Mouse (Mus musculus) right cerebral cortex, adult 18-20 months (tissue): ENCODE data around the gene Phf13.

Experiments used
- DNase-seq: peaks from one replicate; pipeline ENCODE4 v3.0.0; 2022; ENCODE audit warnings: mixed read lengths

Gene Phf13

DNA sequence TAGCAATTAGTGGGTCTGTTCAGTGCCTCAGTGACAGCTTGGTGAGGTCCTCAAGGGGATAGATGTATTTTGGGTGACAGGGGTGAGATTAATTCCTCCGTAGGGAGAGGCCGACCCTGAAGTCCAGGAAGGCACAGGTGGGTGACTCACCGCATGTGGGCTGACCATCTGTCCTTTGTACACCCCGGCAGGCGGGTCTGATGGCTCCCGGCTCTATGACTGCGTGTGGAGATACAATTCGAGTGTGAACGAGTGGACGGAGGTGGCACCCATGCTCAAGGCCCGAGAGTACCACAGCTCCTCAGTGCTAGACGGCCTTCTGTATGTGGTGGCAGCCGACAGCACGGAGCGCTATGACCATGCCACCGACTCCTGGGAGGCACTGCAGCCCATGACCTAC lies 16.1 kb upstream of the Phf13 start:
- no peak for DNase-seq

DNA sequence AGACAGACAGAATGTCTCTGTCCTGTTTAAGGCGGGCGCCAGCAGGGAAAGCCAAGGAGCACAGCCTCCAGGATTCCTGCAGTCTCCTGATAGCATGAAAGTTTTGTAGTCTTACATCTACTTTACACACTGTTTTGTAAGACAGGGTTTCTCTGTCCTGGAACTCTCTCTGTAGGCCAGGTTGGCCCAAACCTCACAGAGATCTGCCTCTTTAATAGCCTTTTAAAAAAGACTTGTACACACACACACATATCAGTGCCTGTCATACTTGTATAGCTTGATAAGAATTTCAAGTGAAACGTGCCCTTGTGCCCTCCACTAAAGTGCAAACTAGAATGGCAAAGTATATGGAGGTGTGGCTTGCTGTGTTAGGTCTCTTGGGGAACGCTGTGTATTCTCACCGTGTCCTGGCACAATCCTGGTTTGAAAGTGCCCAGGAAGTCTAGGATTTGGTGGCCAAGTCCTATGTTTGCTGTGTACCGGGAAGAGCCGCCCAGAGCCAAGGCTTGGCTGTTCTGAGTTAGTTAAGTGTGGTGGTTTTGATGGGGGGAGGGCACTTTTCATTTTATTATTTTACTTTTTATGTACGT lies 15.2 kb upstream of the Phf13 start:
- no peak for DNase-seq

DNA sequence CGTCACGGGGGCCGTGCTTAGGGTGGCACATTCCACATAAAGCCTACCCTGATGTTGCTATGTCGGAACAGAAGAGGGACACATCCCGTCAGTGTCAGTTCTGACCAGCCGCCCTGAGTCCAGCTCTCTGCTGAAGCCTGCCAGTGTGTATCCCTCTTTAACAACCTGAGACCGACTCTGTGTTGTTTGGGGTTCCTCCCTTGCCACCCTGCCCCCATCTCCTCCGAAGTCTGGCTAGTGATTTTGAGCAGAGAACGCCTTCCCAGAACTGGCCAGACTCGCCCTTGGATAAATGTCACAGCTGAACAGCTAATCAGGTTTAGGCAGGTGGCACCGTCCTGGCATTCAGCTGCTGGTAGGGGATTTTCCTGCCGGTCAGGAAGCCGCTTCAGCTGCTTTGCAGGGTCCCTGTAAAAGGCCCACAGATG lies 14.7 kb upstream of the Phf13 start:
- DNase-seq: no peak

DNA sequence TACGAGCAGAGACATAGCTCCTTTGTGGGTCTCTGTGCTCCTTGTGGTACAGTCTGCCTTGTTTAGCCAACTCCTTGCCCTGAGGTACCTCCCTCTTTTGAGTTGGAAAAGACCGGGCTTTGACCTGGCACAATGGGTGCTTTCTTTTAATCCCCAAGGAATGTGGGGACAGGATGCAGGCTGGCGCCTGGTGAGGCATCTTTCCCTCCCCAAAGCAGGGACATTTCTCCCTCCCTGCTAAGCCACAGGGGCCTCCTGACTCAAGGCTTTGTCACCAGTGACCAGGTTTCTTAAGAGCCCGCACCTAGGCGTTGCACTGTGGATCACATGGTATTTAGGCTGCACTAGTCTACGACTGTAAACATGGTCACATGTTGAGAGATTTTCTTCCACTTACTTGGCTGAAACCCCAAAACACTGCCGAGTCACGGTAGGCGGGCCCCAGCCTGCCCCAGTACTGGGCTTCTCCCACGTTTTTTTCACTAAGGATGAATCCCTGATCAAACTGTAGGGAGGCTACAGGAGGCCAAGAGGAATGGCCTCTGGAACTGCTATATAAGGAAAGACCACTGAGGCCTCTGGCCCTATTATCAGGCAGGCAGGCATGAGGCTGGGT lies 14.1 kb upstream of the Phf13 start:
- no peak for DNase-seq

DNA sequence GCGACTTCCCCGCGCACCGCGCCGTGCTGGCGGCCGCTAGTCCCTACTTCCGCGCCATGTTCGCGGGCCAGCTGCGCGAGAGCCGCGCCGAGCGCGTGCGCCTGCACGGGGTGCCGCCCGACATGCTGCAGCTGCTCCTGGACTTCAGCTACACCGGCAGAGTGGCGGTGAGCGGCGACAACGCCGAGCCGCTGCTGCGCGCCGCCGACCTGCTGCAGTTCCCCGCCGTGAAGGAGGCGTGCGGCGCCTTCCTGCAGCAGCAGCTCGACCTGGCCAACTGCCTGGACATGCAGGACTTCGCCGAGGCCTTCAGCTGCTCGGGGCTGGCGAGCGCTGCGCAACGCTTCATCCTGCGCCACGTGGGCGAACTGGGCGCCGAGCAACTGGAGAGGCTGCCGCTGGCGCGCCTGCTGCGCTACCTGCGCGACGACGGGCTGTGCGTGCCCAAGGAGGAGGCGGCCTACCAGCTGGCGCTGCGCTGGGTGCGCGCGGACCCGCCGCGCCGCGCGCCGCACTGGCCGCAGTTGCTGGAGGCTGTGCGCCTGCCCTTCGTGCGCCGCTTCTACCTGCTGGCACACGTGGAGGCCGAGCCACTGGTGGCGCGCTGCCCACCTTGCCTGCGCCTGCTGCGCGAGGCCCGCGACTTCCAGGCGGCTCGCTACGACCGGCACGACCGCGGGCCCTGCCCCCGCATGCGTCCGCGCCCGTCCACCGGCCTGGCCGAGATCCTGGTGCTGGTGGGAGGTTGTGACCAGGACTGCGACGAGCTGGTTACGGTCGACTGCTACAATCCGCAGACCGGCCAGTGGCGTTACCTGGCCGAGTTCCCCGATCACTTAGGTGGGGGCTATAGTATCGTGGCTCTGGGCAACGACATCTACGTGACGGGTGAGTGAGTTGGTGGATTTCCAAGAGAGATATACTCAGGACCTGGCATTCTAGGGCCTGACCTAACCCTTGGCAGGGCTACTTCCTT lies 13.3 kb upstream of the Phf13 start:
- peak; percentile 89 for DNase-seq

DNA sequence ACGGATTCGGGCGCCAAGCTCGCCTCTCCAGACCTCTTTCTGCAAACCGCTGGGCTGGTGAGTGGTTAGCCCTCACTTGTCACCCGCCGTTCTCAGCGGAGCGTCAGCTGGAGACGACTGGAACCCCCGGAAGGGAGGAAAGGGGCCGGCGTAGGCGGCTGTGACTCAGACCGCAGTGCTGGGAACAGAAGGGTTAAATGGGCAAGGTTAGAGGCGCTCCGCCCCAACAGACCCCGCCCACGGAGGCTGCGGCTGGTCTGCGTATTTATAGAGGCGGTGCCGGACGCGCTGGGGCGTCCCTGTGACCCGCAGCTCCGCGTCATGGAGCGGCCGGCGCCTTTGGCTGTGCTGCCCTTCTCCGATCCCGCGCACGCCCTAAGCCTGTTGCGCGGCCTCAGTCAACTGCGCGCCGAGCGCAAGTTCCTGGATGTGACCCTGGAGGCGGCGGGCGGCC lies 12.6 kb upstream of the Phf13 start, which contains the start of gene Klhl21:
Gene Klhl21 (plus strand): TSS at position 182 of the 454 bp plus-strand sequence.
- peak; percentile 94 for DNase-seq

DNA sequence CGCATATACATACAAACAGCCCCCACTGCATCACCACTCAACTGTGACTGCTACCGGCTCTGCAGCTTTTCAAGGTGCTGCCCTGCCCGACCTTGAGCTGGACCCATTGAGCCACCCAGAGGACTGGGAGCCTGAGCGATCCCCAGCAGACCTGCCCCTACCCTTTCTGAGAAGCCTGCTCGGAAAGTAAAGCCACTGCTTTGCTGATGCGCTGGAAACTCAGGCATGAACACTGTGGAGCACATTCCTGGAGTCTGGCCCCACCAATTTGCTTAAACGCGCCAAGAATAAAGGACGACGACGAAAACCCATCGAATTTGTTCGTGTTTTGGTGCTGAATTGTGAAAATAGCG lies 12.1 kb upstream of the Phf13 start:
- no peak for DNase-seq

DNA sequence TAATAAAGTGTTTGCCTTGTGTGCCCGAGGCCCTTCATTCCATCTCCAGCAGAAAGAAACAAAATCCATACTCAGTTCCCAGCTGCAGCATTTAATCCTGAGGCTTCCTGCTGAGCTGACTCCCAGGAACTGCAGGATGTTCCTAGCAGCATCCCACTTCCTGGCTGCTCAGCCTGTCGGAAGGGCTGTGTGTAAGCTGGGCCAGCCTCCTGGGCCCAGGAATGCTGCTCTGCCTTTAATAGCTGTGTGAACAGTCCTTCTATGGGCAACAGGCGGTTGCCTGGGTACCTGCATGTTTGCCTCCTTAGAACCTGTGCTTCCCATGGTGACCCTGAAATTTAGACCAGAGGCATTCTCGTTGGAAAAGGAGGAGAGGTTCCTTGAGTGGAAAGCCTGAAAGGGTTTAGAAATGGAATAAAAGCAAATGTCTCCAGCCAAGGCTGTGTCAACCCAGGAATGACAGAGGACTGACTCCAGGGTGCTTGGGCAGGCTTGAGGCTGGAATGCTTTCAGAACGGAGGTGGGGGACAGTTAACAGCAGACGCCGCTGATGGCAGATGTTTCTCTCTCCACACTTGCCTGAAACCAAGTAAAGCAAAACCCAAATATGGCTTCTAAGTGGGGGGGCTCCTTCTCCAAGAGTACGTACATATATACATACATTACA lies 11.6 kb upstream of the Phf13 start:
- peak; percentile 55 for DNase-seq

DNA sequence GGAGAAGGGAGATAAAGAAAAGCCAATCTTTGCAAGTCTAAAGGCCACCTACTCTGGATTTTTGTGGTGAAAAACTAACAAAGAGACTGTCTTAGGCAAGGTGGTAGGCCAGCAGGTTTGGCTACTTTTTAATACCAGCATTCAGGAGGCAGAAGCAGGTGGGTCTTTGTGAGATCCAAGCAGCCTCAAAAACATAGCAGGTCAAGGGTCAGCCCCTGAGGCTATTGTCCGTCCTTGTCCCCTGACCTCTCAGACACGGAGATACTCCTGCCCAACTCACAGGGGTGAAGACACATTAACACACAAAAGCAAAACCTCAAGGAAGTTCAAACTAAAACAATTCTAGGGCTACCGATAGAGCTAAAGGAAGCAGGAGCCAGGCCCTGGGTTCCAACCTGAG lies 10.8 kb upstream of the Phf13 start:
- no peak for DNase-seq

DNA sequence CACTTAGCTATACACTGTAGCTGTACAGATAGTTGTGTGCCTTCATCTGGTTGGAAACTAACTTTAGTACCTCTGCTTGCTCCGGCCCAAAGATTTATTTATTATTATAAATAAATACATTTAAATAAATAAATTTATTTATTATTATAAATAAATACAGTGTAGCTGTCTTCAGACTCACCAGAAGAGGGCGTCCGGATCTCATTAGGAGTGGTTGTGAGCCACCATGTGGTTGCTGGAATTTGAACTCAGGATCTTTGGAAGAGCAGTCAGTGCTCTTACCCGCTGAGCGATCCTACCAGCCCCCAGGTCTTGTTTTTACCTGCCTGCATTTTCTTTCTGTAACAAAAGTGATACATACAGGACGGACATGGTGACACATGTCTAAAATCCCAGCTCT lies 10.1 kb upstream of the Phf13 start:
- no peak for DNase-seq

DNA sequence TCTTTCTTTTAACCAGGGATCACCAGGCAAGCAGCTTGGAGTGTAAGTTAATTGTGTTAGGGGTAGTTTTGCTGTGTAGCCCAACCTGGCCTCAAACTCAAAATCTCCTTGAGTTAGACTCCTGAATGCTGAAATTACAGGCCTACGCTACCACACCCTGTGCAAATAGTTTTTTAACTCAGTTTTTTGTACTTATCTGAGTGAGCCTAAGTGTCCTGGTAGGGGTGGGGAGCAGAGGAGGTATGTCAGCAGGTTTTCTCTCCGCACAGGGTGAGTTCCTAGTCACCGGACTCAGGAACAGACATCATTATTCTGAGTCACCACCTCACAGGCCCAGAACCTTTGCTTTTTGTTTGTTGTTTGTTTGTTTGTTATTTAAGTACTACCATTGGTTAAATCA lies 6.0 kb upstream of the Phf13 start:
- no peak for DNase-seq

DNA sequence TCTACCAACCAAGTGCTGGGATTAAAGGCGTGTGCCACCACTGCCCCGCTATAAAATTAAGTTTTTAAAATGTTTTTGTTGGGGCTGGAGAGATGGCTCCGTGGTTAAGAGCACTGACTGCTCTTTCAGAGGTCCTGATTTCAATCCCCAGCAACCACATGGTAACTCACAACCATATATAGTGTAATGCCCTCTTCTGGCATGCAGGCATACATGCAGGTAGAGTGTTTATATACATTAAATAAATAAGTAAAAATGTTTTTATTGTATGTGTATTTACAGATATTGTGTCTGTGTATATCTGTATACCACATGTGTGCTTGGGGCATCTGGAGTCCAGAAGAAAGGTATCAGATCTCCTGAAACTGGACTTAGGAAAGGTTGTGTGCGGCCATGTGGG lies 5.3 kb upstream of the Phf13 start:
- DNase-seq: no peak

DNA sequence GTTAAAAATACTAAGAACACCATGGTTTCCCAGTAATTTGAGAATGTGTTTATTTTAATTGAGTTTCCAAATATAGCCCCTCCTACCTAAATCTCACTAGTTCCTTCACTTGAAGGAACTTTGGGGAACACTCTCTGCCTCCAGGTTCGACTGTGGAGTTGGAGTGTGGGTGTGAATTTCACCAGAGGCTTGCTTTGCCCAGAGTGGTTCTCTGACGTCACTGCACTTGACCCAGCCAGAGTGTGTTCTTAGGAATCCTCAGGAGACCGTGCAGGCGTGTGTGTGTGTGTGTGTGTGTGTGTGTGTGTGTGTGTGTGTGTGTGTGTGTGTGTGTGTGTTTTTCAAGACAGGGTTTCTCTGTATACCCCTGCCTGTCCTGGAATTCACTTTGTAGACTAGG lies 4.8 kb upstream of the Phf13 start:
- peak; percentile 65 for DNase-seq

DNA sequence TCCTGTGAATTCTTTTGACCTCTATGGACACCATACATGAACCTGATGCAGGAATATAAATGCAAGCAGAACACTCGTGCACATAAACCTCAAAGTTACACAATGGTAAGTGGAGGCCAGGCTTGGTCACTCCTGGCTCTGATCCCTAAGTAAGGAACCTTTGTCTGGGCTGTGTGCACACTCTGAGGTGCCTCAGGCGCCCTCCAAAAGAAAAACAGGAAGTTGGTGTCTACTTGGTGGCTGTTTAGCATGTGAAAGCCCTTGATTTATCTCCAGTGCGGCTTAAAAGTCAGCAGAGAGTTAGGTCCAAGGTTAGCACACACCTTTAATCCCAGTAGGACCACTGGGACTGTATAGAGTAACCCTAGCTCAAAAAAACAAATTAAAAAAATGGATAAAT lies 3.4 kb upstream of the Phf13 start:
- no peak for DNase-seq

DNA sequence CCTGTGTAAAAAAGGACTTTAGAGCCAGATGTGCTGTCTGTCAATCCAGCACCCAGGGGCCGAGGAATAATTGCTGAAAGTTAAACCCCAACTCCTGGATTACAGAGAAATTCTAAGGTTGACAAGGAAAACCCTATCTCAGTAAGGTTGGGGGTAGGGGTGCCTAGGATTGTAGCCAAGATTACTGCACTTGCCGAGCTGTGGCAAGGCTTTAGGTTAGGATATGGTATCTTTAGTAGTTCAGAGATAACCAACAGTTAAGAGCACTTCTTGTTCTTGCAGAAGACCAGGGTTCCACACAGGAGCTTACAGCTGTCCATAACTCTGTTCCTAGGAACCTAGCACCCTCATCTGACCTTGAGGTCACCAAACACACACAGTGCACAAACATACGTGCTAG lies 1.6 kb upstream of the Phf13 start:
- DNase-seq: no peak

DNA sequence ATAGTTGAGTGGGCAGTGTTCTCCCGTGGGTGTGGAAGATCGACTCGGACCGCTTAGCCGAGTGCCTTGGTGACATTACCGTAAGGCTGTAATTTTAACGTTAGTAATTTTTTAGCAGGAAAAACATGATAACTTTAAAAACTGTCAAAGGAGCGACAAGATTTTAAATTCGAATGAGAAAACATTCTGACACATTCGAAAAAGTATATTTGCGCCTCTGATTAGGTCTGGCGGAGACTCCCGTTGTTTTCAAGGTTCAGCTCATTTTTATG lies 829 bp upstream of the Phf13 start:
- DNase-seq: no peak

DNA sequence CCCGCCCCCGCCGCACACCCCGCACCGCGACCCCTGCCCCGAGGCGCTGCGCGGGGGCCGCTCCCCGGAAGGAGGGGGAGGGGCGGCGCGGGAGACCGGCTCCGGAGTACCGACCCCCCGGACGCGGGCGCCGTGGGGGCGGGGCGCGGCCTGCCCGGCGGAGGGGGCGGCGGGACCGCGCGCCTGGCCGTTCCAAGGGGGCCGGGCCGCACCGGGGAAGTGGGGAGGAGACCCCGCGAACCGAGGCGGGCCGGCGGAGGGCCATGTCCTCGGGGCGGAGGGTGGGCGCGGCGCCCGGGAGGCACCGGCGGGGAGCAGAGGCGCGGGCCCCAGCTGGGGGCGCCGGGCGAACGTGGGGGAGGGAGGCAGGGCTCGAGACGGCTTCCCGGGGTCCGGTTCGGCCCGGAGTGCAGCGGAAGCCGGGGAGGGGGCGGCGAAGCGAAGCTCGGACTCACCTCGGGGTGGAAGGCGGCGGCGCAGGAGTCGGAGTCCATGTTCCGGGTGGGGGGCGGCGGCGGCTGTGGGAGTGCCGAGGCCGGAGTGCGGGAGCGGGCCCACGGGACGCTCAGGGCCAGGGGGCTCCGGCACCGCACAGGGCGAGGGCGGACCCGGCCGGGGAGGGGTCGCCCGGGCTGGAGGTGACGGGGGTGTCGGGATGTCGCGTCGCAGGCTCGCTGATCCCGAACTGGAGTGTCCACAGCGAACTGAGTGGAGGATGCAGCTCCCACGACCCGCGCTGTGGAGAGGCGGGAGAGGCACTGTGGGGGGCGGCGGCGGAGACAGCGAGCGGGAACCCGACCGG lies 486 bp downstream of the Phf13 start:
- DNase-seq: no peak

DNA sequence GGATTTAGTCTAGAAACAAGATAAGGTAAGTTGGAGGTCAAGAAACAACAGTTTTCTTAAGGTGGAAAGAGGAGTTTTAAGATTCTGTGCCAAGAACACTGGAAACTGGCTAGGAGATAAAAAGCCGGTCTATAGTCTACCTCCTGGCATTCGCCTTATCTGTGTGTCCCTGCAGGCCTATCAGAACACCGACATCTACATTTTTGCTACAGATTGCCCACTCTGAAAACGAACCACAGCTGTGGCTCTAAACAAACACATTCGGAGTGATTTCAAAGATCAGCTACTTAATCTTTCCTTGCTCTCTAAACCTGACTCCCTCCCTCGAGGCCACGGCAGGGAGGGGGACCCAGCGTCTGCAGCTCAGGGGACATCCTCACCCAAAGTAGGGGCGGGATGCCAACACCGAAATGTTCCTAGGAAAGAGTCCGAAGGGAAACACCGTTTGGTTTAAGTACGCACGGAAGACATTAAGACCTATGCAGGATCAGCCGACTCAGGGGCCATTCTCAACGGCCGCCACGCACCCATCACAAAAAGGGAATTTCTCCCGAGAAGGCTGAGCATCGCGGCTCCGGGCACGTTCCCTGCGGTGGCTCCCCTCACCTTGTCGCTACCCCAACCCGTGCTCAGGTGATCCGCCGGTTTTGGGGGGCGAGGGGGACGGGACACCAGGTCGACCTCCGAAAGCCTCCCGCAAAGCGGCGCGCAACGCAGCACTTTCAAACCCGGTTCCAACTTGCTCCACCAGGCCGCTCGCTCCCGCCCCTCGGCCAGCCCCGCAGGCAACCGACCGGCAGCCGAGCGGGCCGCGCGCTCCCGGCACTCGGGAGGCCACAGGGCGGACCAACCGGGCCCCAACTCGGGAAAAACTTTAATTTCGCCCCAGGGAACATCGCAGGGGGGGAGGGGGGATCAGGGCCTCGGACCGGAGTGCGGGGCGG lies 1.6 kb downstream of the Phf13 start:
- no peak for DNase-seq

DNA sequence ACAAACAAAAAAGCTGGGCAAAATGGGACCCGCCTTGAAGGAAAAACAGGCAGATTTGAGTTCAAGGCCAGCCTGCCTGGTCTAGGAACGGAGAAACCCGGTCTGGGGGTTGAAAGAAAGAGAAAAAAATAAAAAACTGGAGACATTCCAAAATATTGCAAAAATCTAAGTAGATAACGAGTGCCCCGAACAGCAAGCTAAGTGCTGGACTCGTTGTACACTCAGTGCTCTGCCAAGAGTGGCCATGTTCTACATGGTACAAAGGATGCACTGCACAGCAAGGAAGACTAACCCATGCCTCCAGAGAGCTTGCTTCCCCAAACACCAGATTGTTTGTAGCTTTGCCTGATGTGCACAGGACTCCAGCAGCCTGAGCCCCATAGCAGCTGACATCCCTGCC lies 3.0 kb downstream of the Phf13 start:
- no peak for DNase-seq

DNA sequence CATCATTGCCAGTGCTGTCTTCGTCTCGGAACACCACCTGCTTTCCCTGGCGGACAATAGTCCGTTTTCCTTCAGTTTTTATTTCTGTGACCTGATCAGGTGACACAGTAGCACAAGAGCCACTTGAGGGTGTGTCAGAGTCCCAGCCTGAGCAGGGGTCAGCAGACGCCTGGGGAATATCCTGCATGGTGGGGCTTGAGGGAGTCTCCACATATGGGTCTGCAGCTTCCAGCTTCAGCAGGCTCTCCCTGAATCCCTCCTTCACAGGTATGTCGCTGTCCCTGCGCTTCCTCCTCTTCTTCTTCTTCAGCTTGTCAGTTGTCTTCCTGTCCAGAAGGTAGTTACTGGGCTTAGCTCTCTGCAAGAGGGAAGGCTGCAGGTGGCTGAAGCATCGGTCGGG lies 4.0 kb downstream of the Phf13 start:
- no peak for DNase-seq

DNA sequence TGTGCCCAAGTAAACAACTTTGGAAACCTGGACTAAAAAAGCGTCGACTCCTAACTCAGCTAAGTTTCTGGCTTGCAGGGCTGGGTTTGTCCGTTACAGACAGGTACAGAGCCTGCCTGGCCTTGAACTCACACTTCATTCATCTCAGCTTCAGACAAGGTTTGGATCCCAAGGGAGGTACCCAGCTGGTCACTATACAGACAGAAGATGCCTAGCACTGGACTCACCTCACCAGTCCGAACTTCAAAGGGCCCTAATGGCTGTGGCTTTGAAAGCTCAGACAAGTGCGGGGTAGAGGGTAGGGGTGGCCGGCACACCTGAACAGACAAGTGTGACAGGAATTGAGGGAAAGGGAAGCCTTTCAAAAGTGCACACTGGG lies 7.0 kb downstream of the Phf13 start:
- no peak for DNase-seq
